Mouse (Mus musculus) heart, adult 11 months (tissue): ENCODE results near the gene Otud3.
A peak's percentile ranks its signal among the peaks of the same experiment; 100 is the strongest.
"Not testable (repeated sequence)": the region's sequence is repeated elsewhere in the genome, so short reads cannot be mapped to it uniquely, and the experiment has no call there.

Experiments used
- DNase-seq: peaks from one replicate; pipeline ENCODE4 v3.0.0; 2022

Otud3 gene

GRCm38 (mm10) chr4:138889635-138890034 is 24.1 kb downstream of the Otud3 start:
- peak; percentile 96 for DNase-seq

GRCm38 (mm10) chr4:138889165-138889564 is 24.6 kb downstream of the Otud3 start:
- no peak for DNase-seq

GRCm38 (mm10) chr4:138884261-138884660 is 29.5 kb downstream of the Otud3 start:
- DNase-seq = peak; percentile 97

GRCm38 (mm10) chr4:138882179-138882578 is 31.6 kb downstream of the Otud3 start:
- DNase-seq = no peak

- DNase-seq = peak; percentile 96
These were observed 32.7 kb downstream of the Otud3 start for GRCm38 (mm10) chr4:138880811-138881584.

GRCm38 (mm10) chr4:138879808-138880207 is 33.9 kb downstream of the Otud3 start:
- DNase-seq = peak; percentile 87

- peak; percentile 97 for DNase-seq
These were observed 35.0 kb downstream of the Otud3 start for GRCm38 (mm10) chr4:138878783-138879182.

- DNase-seq = peak; percentile 90
These were observed 36.0 kb downstream of the Otud3 start, which contains the start of gene Pla2g2e for GRCm38 (mm10) chr4:138877731-138878130. TSS of gene Pla2g2e (plus strand) at chr4:138877942.

GRCm38 (mm10) chr4:138875986-138876385 is 37.8 kb downstream of the Otud3 start:
- no peak for DNase-seq

GRCm38 (mm10) chr4:138875275-138875674 is 38.5 kb downstream of the Otud3 start:
- not testable (repeated sequence) for DNase-seq

GRCm38 (mm10) chr4:138873864-138874263 is 39.9 kb downstream of the Otud3 start, which contains the start of gene Gm13030:
TSS of gene Gm13030 (minus strand) at chr4:138873964.
- DNase-seq = no peak

- DNase-seq = no peak
These were observed 45.1 kb downstream of the Otud3 start for GRCm38 (mm10) chr4:138868666-138869065.

GRCm38 (mm10) chr4:138866413-138866812 is 47.3 kb downstream of the Otud3 start:
- DNase-seq = peak; percentile 96

- no peak for DNase-seq
These were observed 47.8 kb downstream of the Otud3 start for GRCm38 (mm10) chr4:138865991-138866390.

GRCm38 (mm10) chr4:138865092-138865491 is 48.7 kb downstream of the Otud3 start:
- DNase-seq = no peak

- no peak for DNase-seq
These were observed 50.3 kb downstream of the Otud3 start, which contains the start of gene Pla2g5 for GRCm38 (mm10) chr4:138863344-138863998. TSS of gene Pla2g5 (minus strand) at chr4:138863482.

- no peak for DNase-seq
These were observed 54.0 kb downstream of the Otud3 start for GRCm38 (mm10) chr4:138859728-138860127.

- DNase-seq = no peak
These were observed 54.5 kb downstream of the Otud3 start for GRCm38 (mm10) chr4:138859245-138859644.

- DNase-seq = no peak
These were observed 55.3 kb downstream of the Otud3 start for GRCm38 (mm10) chr4:138858446-138858845.

- no peak for DNase-seq
These were observed 56.2 kb downstream of the Otud3 start for GRCm38 (mm10) chr4:138857576-138857975.

- DNase-seq = no peak
These were observed 57.3 kb downstream of the Otud3 start for GRCm38 (mm10) chr4:138856491-138856890.

GRCm38 (mm10) chr4:138855092-138855632 is 58.6 kb downstream of the Otud3 start:
- no peak for DNase-seq

GRCm38 (mm10) chr4:138852961-138853360 is 60.8 kb downstream of the Otud3 start:
- no peak for DNase-seq

- DNase-seq = peak; percentile 92
These were observed 62.3 kb downstream of the Otud3 start for GRCm38 (mm10) chr4:138851463-138851862.
